Mouse (Mus musculus) ES-Bruce4 (cell line): Measurements from ENCODE around the gene Slc39a11.

Source experiments
- CTCF ChIP-seq: IDR thresholded peaks from one replicate; pipeline ENCODE4 v1.8.1; 2011; ENCODE audit warnings: low read depth, low read length
- POLR2A ChIP-seq: IDR thresholded peaks from one replicate; pipeline ENCODE4 v1.8.1; 2011; ENCODE audit warnings: low read length; ENCODE audit not compliant: insufficient read depth

DNA sequence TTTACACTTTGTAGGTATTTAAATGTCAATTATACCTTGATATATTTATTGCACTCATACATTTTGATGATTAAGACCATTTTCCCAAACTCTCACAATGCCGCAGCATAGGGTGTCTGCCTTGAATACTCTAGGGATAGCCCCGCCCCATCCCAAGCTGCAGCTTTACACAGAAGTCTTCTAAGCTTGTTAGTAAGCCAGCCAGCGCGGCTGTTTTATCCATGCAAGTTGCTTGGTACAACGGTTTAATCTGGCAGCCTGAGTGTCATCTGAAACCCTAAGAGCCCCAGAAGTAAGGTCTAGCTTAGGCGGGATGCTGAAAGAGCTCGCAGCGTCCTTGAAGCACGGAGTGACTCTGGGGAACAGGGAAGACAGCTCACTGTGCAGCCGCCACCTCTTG is 238.1 kb downstream of the Slc39a11 start:
- TF ChIP-seq CTCF (no peak), POLR2A (no peak)
